Mouse (Mus musculus) C2C12 (cell line): Measurements from ENCODE around the gene Flcn. TPM values are rescaled to one million over a fixed set of nuclear protein-coding genes. Genes with fewer than 3 reads are reported as not detected.
A peak's percentile ranks its signal among the peaks of the same experiment; 100 is the strongest.

Experiments used
- H3K27me3 ChIP-seq: one replicate; pipeline ENCODE4 v1.6.1; 2011; ENCODE audit not compliant: control insufficient read depth, insufficient read depth, insufficient read length
- H3K36me3 ChIP-seq: one replicate; pipeline ENCODE4 v1.6.1; 2011; ENCODE audit not compliant: control insufficient read depth, insufficient read depth
- H3K4me3 ChIP-seq: one replicate; pipeline ENCODE4 v1.5.1; 2011; ENCODE audit warnings: mild to moderate bottlenecking, control low read depth; ENCODE audit not compliant: poor library complexity, insufficient read depth, severe bottlenecking
- H3K79me2 ChIP-seq: one replicate; pipeline ENCODE4 v1.6.1; 2011; ENCODE audit not compliant: control insufficient read depth, insufficient read depth
- H3K79me3 ChIP-seq: one replicate; pipeline ENCODE4 v1.6.1; 2011; ENCODE audit warnings: low read depth, control low read depth
- H3ac ChIP-seq: one replicate; pipeline ENCODE3; 2011; ENCODE audit warnings: low read depth; ENCODE audit not compliant: control insufficient read depth, insufficient read length
- CEBPB ChIP-seq: IDR thresholded peaks from one replicate; pipeline ENCODE4 v1.6.1; 2011; ENCODE audit warnings: low read depth, mild to moderate bottlenecking, control low read depth, moderate library complexity
- CTCF ChIP-seq: IDR thresholded peaks from one replicate; pipeline ENCODE4 v1.5.1; 2011; ENCODE audit not compliant: control insufficient read depth, insufficient read depth, insufficient read length
- FOSL1 ChIP-seq: IDR thresholded peaks from one replicate; pipeline ENCODE4 v1.8.0; 2011; ENCODE audit warnings: mild to moderate bottlenecking, low read length; ENCODE audit not compliant: poor library complexity, insufficient read depth, severe bottlenecking
- MAX ChIP-seq: IDR thresholded peaks from one replicate; pipeline ENCODE4 v1.6.1; 2011; ENCODE audit warnings: mild to moderate bottlenecking, control low read depth
- MYOD1 ChIP-seq: IDR thresholded peaks from one replicate; pipeline ENCODE4 v1.6.1; 2011; ENCODE audit warnings: low read depth; ENCODE audit not compliant: control insufficient read depth, insufficient read length
- MYOG ChIP-seq: IDR thresholded peaks from one replicate; pipeline ENCODE4 v1.6.1; 2011; ENCODE audit not compliant: control insufficient read depth, insufficient read length; ENCODE audit errors: extremely low read depth
- USF1 ChIP-seq: IDR thresholded peaks from one replicate; pipeline ENCODE4 v1.6.1; 2011; ENCODE audit warnings: low read depth, mild to moderate bottlenecking, control low read depth, moderate library complexity
- long read RNA-seq, 2 experiments: library from polyadenylated mRNA; unstranded; transcript quantifications; one replicate each; pipeline ENCODE4 v2.0.0; 2019 to 2020
- polyA plus RNA-seq: library from polyadenylated mRNA; unstranded; fragments of >200 nt; fragmentation: generic; extraction: Trizol; gene quantifications from one replicate; pipeline ENCODE4 v1.2.1, GENCODE M21; 2012; ENCODE audit warnings: missing spikeins

Flcn gene
- 20.7 TPM for polyA plus RNA-seq
- long read RNA-seq, experiment 1, transcript Flcn-203 (13 exons, 3,437 nt): major isoform, 18 of 26 reads
- long read RNA-seq, experiment 1, partial matches to known transcripts: 5 of 26 reads
- long read RNA-seq, experiment 1, other reads (novel, unspliced or antisense): 3 of 26 reads
- long read RNA-seq, experiment 2, transcript Flcn-203 (13 exons, 3,437 nt): major isoform, 204 of 248 reads
- long read RNA-seq, experiment 2, partial matches to known transcripts: 2 of 248 reads
- long read RNA-seq, experiment 2, other reads (novel, unspliced or antisense): 42 of 248 reads

- peak within 1 kb of the TSS; percentile 79 for H3K4me3 ChIP-seq
- no peaks in the 10 kb centered on the region for H3K27me3 ChIP-seq
- H3ac ChIP-seq: peak within 1 kb of the TSS; percentile 75
- peaks cover 2% of the 10 kb centered on the region for H3K79me3 ChIP-seq
- H3K36me3 ChIP-seq: peaks cover 17% of the 10 kb centered on the region
- H3K79me2 ChIP-seq: peaks cover 26% of the 10 kb centered on the region
- TF ChIP-seq FOSL1 (no peak), CEBPB (no peak), CTCF (no peak), MYOD1 (no peak), USF1 (no peak), MYOG (no peak), MAX (peak; percentile 44)
Measured at GRCm38 (mm10) chr11:59809670-59810474, at the start of gene Flcn. TSS of gene Flcn (minus strand) at chr11:59810016.

GRCm38 (mm10) chr11:59852865-59853264 is 43.0 kb upstream of the Flcn start:
- H3K36me3 ChIP-seq: peaks cover 4% of the 10 kb centered on the region
- H3K79me2 ChIP-seq: peaks cover 20% of the 10 kb centered on the region
- no peaks in the 10 kb centered on the region for H3K27me3 ChIP-seq
- peaks cover 2% of the 10 kb centered on the region for H3K79me3 ChIP-seq
- H3K4me3 ChIP-seq: no peak overlapping the region
- TF ChIP-seq MYOD1 (no peak), CEBPB (no peak)
- H3ac ChIP-seq: no peak overlapping the region

GRCm38 (mm10) chr11:59847891-59848884 is 38.4 kb upstream of the Flcn start:
- H3K79me2 ChIP-seq: peaks cover 45% of the 10 kb centered on the region
- no peaks in the 10 kb centered on the region for H3K27me3 ChIP-seq
- H3K36me3 ChIP-seq: peaks cover 8% of the 10 kb centered on the region
- peaks cover 7% of the 10 kb centered on the region for H3K79me3 ChIP-seq
- H3ac ChIP-seq: peak overlapping the region; percentile 95
- peak overlapping the region; percentile 56 for H3K4me3 ChIP-seq
- TF ChIP-seq MYOG: no peak
- TF ChIP-seq MAX: peak; percentile 35

- peak; percentile 86 for TF ChIP-seq MAX
- TF ChIP-seq CTCF: peak; percentile 50
- TF ChIP-seq MYOD1: no peak
- TF ChIP-seq USF1: peak; percentile 10
- H3K79me3 ChIP-seq: peaks cover 11% of the 10 kb centered on the region
- peaks cover 8% of the 10 kb centered on the region for H3K36me3 ChIP-seq
- peak overlapping the region; percentile 56 for H3K4me3 ChIP-seq
- no peaks in the 10 kb centered on the region for H3K27me3 ChIP-seq
- no peak overlapping the region for H3ac ChIP-seq
- peaks cover 45% of the 10 kb centered on the region for H3K79me2 ChIP-seq
Measured at GRCm38 (mm10) chr11:59847131-59847530, 37.3 kb upstream of the Flcn start.

- Histone ChIP-seq H3K79me2 (peaks cover 42% of the 10 kb centered on the region), H3K4me3 (no peak overlapping the region), H3K27me3 (no peaks in the 10 kb centered on the region), H3ac (no peak overlapping the region), H3K36me3 (peaks cover 8% of the 10 kb centered on the region), H3K79me3 (peaks cover 11% of the 10 kb centered on the region)
- no peak for TF ChIP-seq FOSL1
Measured at GRCm38 (mm10) chr11:59846311-59846710, 36.5 kb upstream of the Flcn start.
